Mouse (Mus musculus): Measurements from ENCODE around the gene Ndufaf8. TPM values are rescaled to one million over a fixed set of nuclear protein-coding genes. Genes with fewer than 3 reads are reported as not detected.

Ndufaf8 gene
- polyA plus RNA-seq, 1 experiment: 79.3 TPM

GRCm38 (mm10) chr11:120117626-120118025 is 18.9 kb downstream of the Ndufaf8 start:
- no peaks in the 10 kb centered on the region for H3K36me3 ChIP-seq (ENCODE audit: control insufficient read depth, insufficient read depth, low read length)
- H3K27me3 ChIP-seq (replicated peaks; ENCODE audit: control insufficient read depth, insufficient read depth, low read length): no peaks in the 10 kb centered on the region

DNA sequence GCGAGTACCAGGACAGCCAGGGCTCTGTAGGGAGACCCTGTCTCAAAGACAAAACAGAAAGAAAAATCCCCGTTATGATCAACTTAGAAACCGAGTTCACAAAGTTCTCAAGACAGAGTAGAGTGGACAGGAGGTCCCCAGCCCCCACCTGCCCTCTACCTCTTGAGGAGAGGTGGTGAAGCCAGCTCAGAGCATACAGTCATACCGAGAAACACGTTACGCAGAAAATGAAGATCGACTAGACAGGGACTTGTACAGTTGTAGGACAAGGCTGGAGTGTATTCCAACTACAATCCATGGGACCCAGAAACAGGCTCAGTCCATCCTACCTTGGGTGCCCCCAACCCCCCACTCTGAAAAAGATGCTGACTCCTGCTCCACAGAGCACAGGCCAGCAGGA is 20.4 kb downstream of the Ndufaf8 start:
- no peaks in the 10 kb centered on the region for H3K4me1 ChIP-seq (ENCODE audit: control insufficient read depth, insufficient read depth, low read length)
- H3K4me3 ChIP-seq (ENCODE audit: insufficient read depth, low read depth, low read length): no peak overlapping the region
- no peak overlapping the region for H3K27ac ChIP-seq (ENCODE audit: insufficient read depth, low read depth, low read length)
- DNase-seq: no peak
- TF ChIP-seq CTCF (conservative IDR thresholded peaks at IDR 0.05; ENCODE audit: insufficient read depth, insufficient read length, low read depth, low read length) (no peak), POLR2A (IDR thresholded peaks at IDR 0.05; ENCODE audit: low read depth, low read length) (no peak)
- no peaks in the 10 kb centered on the region for H3K27me3 ChIP-seq (replicated peaks; ENCODE audit: control insufficient read depth, insufficient read depth, low read length)
- WGBS: 96% methylated on average over 7 of the region's 7 CpGs
- H3K36me3 ChIP-seq (ENCODE audit: control insufficient read depth, insufficient read depth, low read length): no peaks in the 10 kb centered on the region

More at GRCm38 (mm10) chr11:120117626-120118025, 18.9 kb downstream of the Ndufaf8 start:
- Histone ChIP-seq H3K4me1 (ENCODE audit: control insufficient read depth, insufficient read depth, low read length) (no peaks in the 10 kb centered on the region), H3K27ac (ENCODE audit: insufficient read depth, low read depth, low read length) (no peak overlapping the region), H3K4me3 (ENCODE audit: insufficient read depth, low read depth, low read length) (no peak overlapping the region)
- WGBS: 91% methylated on average over 2 of the region's 2 CpGs
- no peak for DNase-seq
- TF ChIP-seq CTCF (conservative IDR thresholded peaks at IDR 0.05; ENCODE audit: insufficient read depth, insufficient read length, low read depth, low read length): no peak
- no peak for TF ChIP-seq POLR2A (IDR thresholded peaks at IDR 0.05; ENCODE audit: low read depth, low read length)

DNA sequence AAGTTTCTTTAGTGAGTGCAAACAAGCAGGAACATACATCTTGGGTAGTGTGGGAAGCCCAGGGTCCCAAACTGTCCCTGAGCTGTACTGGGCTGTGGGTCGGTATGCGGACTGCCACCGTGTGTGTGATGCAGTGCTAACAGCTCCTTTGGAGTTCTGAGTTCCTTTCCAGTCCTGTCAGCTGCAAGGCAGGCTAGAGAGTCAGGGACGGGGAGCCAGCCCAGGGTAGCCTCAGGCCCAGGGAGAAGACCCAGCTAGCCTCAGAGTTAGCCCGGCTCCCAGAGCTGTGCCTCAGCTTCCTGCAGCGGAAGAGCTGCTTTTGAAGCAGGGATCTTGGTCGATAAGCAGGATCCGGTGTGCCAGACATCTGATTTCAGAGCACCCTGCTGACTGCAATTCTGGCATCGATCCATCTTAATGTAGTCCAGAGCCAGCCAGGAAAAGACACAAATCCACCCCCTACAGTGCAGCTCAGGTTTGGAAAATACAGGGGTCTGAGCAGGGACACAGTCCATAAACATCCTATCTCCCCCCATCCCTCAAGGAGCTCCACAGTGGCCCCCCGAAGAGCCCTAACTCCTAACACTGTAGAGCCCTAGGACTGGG is 21.3 kb downstream of the Ndufaf8 start:
- TF ChIP-seq CTCF (conservative IDR thresholded peaks at IDR 0.05; ENCODE audit: insufficient read depth, insufficient read length, low read depth, low read length) (no peak), POLR2A (IDR thresholded peaks at IDR 0.05; ENCODE audit: low read depth, low read length) (no peak)
- Histone ChIP-seq H3K27ac (ENCODE audit: insufficient read depth, low read depth, low read length) (no peak overlapping the region), H3K36me3 (ENCODE audit: control insufficient read depth, insufficient read depth, low read length) (no peaks in the 10 kb centered on the region), H3K27me3 (replicated peaks; ENCODE audit: control insufficient read depth, insufficient read depth, low read length) (no peaks in the 10 kb centered on the region), H3K4me3 (ENCODE audit: insufficient read depth, low read depth, low read length) (no peak overlapping the region), H3K4me1 (ENCODE audit: control insufficient read depth, insufficient read depth, low read length) (no peaks in the 10 kb centered on the region)
- WGBS: 85% methylated on average over 10 of the region's 10 CpGs
- DNase-seq: no peak

DNA sequence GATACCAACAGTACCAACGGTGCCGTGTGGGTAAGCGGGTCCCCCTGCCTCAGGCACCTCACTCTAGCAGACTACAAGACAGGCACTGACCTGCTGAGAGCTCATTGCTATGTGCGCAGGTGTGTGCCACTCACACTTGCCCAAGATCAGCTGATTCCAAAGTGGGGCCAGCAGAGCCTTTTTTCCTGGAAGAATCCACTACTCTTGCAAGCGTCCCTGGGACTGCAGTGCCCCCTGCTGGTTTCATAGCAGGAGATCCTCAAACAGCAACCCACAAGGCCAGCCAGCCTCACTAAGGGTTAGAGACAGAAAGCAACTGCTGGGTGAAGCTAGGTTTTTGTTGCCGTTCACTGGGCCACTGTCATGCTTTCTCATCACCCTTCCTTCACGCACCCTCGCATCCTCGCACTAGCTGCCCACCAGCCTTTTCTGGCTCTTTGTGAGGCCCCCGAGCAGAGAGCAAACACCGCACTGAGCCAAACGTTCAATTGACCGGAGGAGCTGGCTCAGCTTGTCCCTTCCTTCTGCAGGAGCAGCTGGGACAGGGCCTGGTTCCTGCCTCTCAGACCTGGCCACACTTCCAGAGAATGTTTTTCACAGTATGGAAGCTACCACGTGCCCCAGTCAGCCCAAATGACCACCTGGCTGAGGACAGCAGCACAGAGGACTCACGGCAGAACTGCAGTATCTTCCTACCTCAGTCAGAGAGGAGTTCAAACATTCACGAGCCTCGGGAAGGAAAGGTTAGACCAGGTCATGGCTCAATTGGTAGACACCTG is 22.1 kb downstream of the Ndufaf8 start:
- Histone ChIP-seq H3K4me3 (ENCODE audit: insufficient read depth, low read depth, low read length) (no peak overlapping the region), H3K36me3 (ENCODE audit: control insufficient read depth, insufficient read depth, low read length) (no peaks in the 10 kb centered on the region), H3K27ac (ENCODE audit: insufficient read depth, low read depth, low read length) (no peak overlapping the region), H3K4me1 (ENCODE audit: control insufficient read depth, insufficient read depth, low read length) (no peaks in the 10 kb centered on the region), H3K27me3 (replicated peaks; ENCODE audit: control insufficient read depth, insufficient read depth, low read length) (no peaks in the 10 kb centered on the region)
- 81% methylated on average over 17 of the region's 17 CpGs for WGBS
- TF ChIP-seq POLR2A (IDR thresholded peaks at IDR 0.05; ENCODE audit: low read depth, low read length) (no peak), CTCF (conservative IDR thresholded peaks at IDR 0.05; ENCODE audit: insufficient read depth, insufficient read length, low read depth, low read length) (peak; percentile 72)
- DNase-seq: peak; percentile 76

GRCm38 (mm10) chr11:120122126-120122525 is 23.4 kb downstream of the Ndufaf8 start:
- 64% methylated on average over 12 of the region's 12 CpGs for WGBS
- no peak overlapping the region for H3K4me3 ChIP-seq (ENCODE audit: insufficient read depth, low read depth, low read length)
- H3K36me3 ChIP-seq (ENCODE audit: control insufficient read depth, insufficient read depth, low read length): no peaks in the 10 kb centered on the region
- H3K4me1 ChIP-seq (ENCODE audit: control insufficient read depth, insufficient read depth, low read length): no peaks in the 10 kb centered on the region
- H3K27me3 ChIP-seq (replicated peaks; ENCODE audit: control insufficient read depth, insufficient read depth, low read length): no peaks in the 10 kb centered on the region
- TF ChIP-seq POLR2A (IDR thresholded peaks at IDR 0.05; ENCODE audit: low read depth, low read length) (no peak), CTCF (conservative IDR thresholded peaks at IDR 0.05; ENCODE audit: insufficient read depth, insufficient read length, low read depth, low read length) (no peak)
- H3K27ac ChIP-seq (ENCODE audit: insufficient read depth, low read depth, low read length): no peak overlapping the region
- no peak for DNase-seq

GRCm38 (mm10) chr11:120126845-120127244 is 28.1 kb downstream of the Ndufaf8 start:
- peaks cover 2% of the 10 kb centered on the region for H3K36me3 ChIP-seq (ENCODE audit: control insufficient read depth, insufficient read depth, low read length)
- no peak overlapping the region for H3K27ac ChIP-seq (ENCODE audit: insufficient read depth, low read depth, low read length)
- no peaks in the 10 kb centered on the region for H3K27me3 ChIP-seq (replicated peaks; ENCODE audit: control insufficient read depth, insufficient read depth, low read length)
- H3K4me1 ChIP-seq (ENCODE audit: control insufficient read depth, insufficient read depth, low read length): no peaks in the 10 kb centered on the region
- no peak overlapping the region for H3K4me3 ChIP-seq (ENCODE audit: insufficient read depth, low read depth, low read length)
- no peak for DNase-seq
- TF ChIP-seq POLR2A (IDR thresholded peaks at IDR 0.05; ENCODE audit: low read depth, low read length) (no peak), CTCF (conservative IDR thresholded peaks at IDR 0.05; ENCODE audit: insufficient read depth, insufficient read length, low read depth, low read length) (0 out of 2 replicates have a peak, but pooled peaks have one; percentile 20)
- 83% methylated on average over 2 of the region's 2 CpGs for WGBS

DNA sequence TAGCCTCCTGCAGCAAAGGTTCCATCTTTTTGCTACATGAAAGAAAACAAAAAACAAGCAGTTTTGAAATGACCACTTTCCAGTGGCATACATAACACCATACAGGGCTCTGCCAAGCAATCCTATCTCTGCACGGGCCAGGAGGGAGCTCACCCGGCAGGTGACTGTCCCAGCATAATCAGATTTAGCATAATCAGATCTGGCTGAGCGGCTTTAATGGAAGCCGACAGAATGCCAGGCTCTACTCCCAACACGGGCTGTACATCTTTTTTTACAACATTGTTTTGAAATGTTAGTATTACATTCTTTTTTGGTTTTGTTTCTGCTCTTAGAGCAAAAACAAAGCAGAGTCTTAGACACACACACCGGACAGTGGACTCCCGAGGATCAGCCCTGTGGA is 30.6 kb downstream of the Ndufaf8 start:
- H3K4me1 ChIP-seq (ENCODE audit: control insufficient read depth, insufficient read depth, low read length): no peaks in the 10 kb centered on the region
- H3K36me3 ChIP-seq (ENCODE audit: control insufficient read depth, insufficient read depth, low read length): peaks cover 2% of the 10 kb centered on the region
- no peak overlapping the region for H3K27ac ChIP-seq (ENCODE audit: insufficient read depth, low read depth, low read length)
- no peak for TF ChIP-seq POLR2A (IDR thresholded peaks at IDR 0.05; ENCODE audit: low read depth, low read length)
- no peak for TF ChIP-seq CTCF (conservative IDR thresholded peaks at IDR 0.05; ENCODE audit: insufficient read depth, insufficient read length, low read depth, low read length)
- 68% methylated on average over 7 of the region's 7 CpGs for whole genome bisulfite sequencing
- no peak for DNase-seq
- H3K27me3 ChIP-seq (replicated peaks; ENCODE audit: control insufficient read depth, insufficient read depth, low read length): no peaks in the 10 kb centered on the region
- no peak overlapping the region for H3K4me3 ChIP-seq (ENCODE audit: insufficient read depth, low read depth, low read length)

Measured in kidney, adult 2 months (tissue).